Mouse (Mus musculus): ENCODE results near the gene Lsg1. TPM values are rescaled to one million over a fixed set of nuclear protein-coding genes. Genes with fewer than 3 reads are reported as not detected.

Lsg1 gene
- polyA plus RNA-seq, 1 experiment from 2014 or later: 49.3 TPM

- no peak overlapping the region for H3K9ac ChIP-seq (ENCODE audit: low read depth, low read length)
- ATAC-seq: no peak
- peaks cover 37% of the 10 kb centered on the region for H3K36me3 ChIP-seq (ENCODE audit: control insufficient read depth, insufficient read depth, low read length)
- H3K27me3 ChIP-seq (replicated peaks; ENCODE audit: control insufficient read depth, insufficient read depth, low read length): no peaks in the 10 kb centered on the region
- 93% methylated on average over 4 of the region's 4 CpGs for WGBS
- no peaks in the 10 kb centered on the region for H3K4me1 ChIP-seq (ENCODE audit: control insufficient read depth, insufficient read depth, low read length)
- H3K4me3 ChIP-seq (ENCODE audit: low read length): no peak overlapping the region
- no peak overlapping the region for H3K27ac ChIP-seq (ENCODE audit: low read length)
- H3K4me2 ChIP-seq (ENCODE audit: low read depth, low read length): no peak overlapping the region
- H3K9me3 ChIP-seq (ENCODE audit: control insufficient read depth, low read length): no peaks in the 10 kb centered on the region
Measured at GRCm38 (mm10) chr16:30570173-30570572, 17.2 kb downstream of the Lsg1 start.

GRCm38 (mm10) chr16:30565631-30566030 is 21.8 kb downstream of the Lsg1 start:
- Histone ChIP-seq H3K36me3 (ENCODE audit: control insufficient read depth, insufficient read depth, low read length) (peaks cover 31% of the 10 kb centered on the region), H3K4me1 (ENCODE audit: control insufficient read depth, insufficient read depth, low read length) (no peaks in the 10 kb centered on the region), H3K27ac (ENCODE audit: low read length) (no peak overlapping the region), H3K4me3 (ENCODE audit: low read length) (no peak overlapping the region), H3K9me3 (ENCODE audit: control insufficient read depth, low read length) (no peaks in the 10 kb centered on the region), H3K27me3 (replicated peaks; ENCODE audit: control insufficient read depth, insufficient read depth, low read length) (no peaks in the 10 kb centered on the region), H3K9ac (ENCODE audit: low read depth, low read length) (no peak overlapping the region), H3K4me2 (ENCODE audit: low read depth, low read length) (no peak overlapping the region)
- 81% methylated on average over 6 of the region's 6 CpGs for WGBS
- no peak for ATAC-seq

GRCm38 (mm10) chr16:30560601-30561000 is 26.8 kb downstream of the Lsg1 start:
- no peak overlapping the region for H3K9ac ChIP-seq (ENCODE audit: low read depth, low read length)
- H3K4me1 ChIP-seq (ENCODE audit: control insufficient read depth, insufficient read depth, low read length): 0 out of 2 replicates have a peak, but pooled peaks cover 2% of the 10 kb centered on the region
- no peaks in the 10 kb centered on the region for H3K27me3 ChIP-seq (replicated peaks; ENCODE audit: control insufficient read depth, insufficient read depth, low read length)
- H3K27ac ChIP-seq (ENCODE audit: low read length): no peak overlapping the region
- ATAC-seq: no peak
- no peak overlapping the region for H3K4me2 ChIP-seq (ENCODE audit: low read depth, low read length)
- WGBS: 97% methylated on average over 4 of the region's 4 CpGs
- H3K4me3 ChIP-seq (ENCODE audit: low read length): no peak overlapping the region
- peaks cover 2% of the 10 kb centered on the region; the same call in 1 of the 2 replicates for H3K9me3 ChIP-seq (ENCODE audit: control insufficient read depth, low read length)
- peaks cover 17% of the 10 kb centered on the region for H3K36me3 ChIP-seq (ENCODE audit: control insufficient read depth, insufficient read depth, low read length)

GRCm38 (mm10) chr16:30559312-30559992 is 27.9 kb downstream of the Lsg1 start:
- Histone ChIP-seq H3K9ac (ENCODE audit: low read depth, low read length) (no peak overlapping the region), H3K4me2 (ENCODE audit: low read depth, low read length) (no peak overlapping the region), H3K27ac (ENCODE audit: low read length) (peak overlapping the region; percentile 13; the same call in 1 of the 2 replicates), H3K27me3 (replicated peaks; ENCODE audit: control insufficient read depth, insufficient read depth, low read length) (no peaks in the 10 kb centered on the region), H3K36me3 (ENCODE audit: control insufficient read depth, insufficient read depth, low read length) (peaks cover 17% of the 10 kb centered on the region), H3K4me1 (ENCODE audit: control insufficient read depth, insufficient read depth, low read length) (0 out of 2 replicates have a peak, but pooled peaks cover 2% of the 10 kb centered on the region), H3K4me3 (ENCODE audit: low read length) (no peak overlapping the region), H3K9me3 (ENCODE audit: control insufficient read depth, low read length) (peaks cover 6% of the 10 kb centered on the region)
- WGBS: 69% methylated on average over 5 of the region's 5 CpGs
- ATAC-seq: peak; percentile 62

- H3K27me3 ChIP-seq (replicated peaks; ENCODE audit: control insufficient read depth, insufficient read depth, low read length): no peaks in the 10 kb centered on the region
- WGBS: 92% methylated on average over 8 of the region's 8 CpGs
- H3K4me3 ChIP-seq (ENCODE audit: low read length): no peak overlapping the region
- H3K9ac ChIP-seq (ENCODE audit: low read depth, low read length): no peak overlapping the region
- no peak overlapping the region for H3K4me2 ChIP-seq (ENCODE audit: low read depth, low read length)
- H3K36me3 ChIP-seq (ENCODE audit: control insufficient read depth, insufficient read depth, low read length): peaks cover 5% of the 10 kb centered on the region; the same call in 1 of the 2 replicates
- H3K9me3 ChIP-seq (ENCODE audit: control insufficient read depth, low read length): peaks cover 6% of the 10 kb centered on the region
- no peak for ATAC-seq
- H3K27ac ChIP-seq (ENCODE audit: low read length): no peak overlapping the region
- peaks cover 3% of the 10 kb centered on the region; the same call in 1 of the 2 replicates for H3K4me1 ChIP-seq (ENCODE audit: control insufficient read depth, insufficient read depth, low read length)
Measured at GRCm38 (mm10) chr16:30554109-30554508, 33.3 kb downstream of the Lsg1 start.

GRCm38 (mm10) chr16:30552621-30553338 is 34.6 kb downstream of the Lsg1 start:
- WGBS: 37% methylated on average over 11 of the region's 11 CpGs
- Histone ChIP-seq H3K36me3 (ENCODE audit: control insufficient read depth, insufficient read depth, low read length) (no peaks in the 10 kb centered on the region), H3K9me3 (ENCODE audit: control insufficient read depth, low read length) (peaks cover 6% of the 10 kb centered on the region), H3K27ac (ENCODE audit: low read length) (peak overlapping the region; percentile 69), H3K9ac (ENCODE audit: low read depth, low read length) (0 out of 2 replicates have a peak overlapping the region, but pooled peaks have one; percentile 38), H3K27me3 (replicated peaks; ENCODE audit: control insufficient read depth, insufficient read depth, low read length) (no peaks in the 10 kb centered on the region), H3K4me1 (ENCODE audit: control insufficient read depth, insufficient read depth, low read length) (peaks cover 3% of the 10 kb centered on the region; the same call in 1 of the 2 replicates), H3K4me2 (ENCODE audit: low read depth, low read length) (no peak overlapping the region), H3K4me3 (ENCODE audit: low read length) (no peak overlapping the region)
- peak; percentile 18; the same call in 1 of the 2 replicates for ATAC-seq

GRCm38 (mm10) chr16:30550748-30551192 is 36.6 kb downstream of the Lsg1 start, which contains the start of gene Tmem44:
Gene Tmem44, minus strand, starts transcription at chr16:30550842.
- Histone ChIP-seq H3K9me3 (ENCODE audit: control insufficient read depth, low read length) (peaks cover 6% of the 10 kb centered on the region), H3K4me2 (ENCODE audit: low read depth, low read length) (peak within 1 kb of the TSS; percentile 95), H3K4me3 (ENCODE audit: low read length) (peak within 1 kb of the TSS; percentile 80), H3K27me3 (replicated peaks; ENCODE audit: control insufficient read depth, insufficient read depth, low read length) (no peaks in the 10 kb centered on the region), H3K9ac (ENCODE audit: low read depth, low read length) (peak within 1 kb of the TSS; percentile 92), H3K4me1 (ENCODE audit: control insufficient read depth, insufficient read depth, low read length) (peaks cover 3% of the 10 kb centered on the region; the same call in 1 of the 2 replicates), H3K27ac (ENCODE audit: low read length) (no peak within 1 kb of the TSS), H3K36me3 (ENCODE audit: control insufficient read depth, insufficient read depth, low read length) (no peaks in the 10 kb centered on the region)
- 3% methylated on average over 14 of the region's 14 CpGs for WGBS
- peak; percentile 45; the same call in 1 of the 2 replicates for ATAC-seq

- H3K27ac ChIP-seq (ENCODE audit: low read length): no peak overlapping the region
- H3K4me3 ChIP-seq (ENCODE audit: low read length): peak overlapping the region; percentile 80
- ATAC-seq: peak; percentile 94
- peak overlapping the region; percentile 95 for H3K4me2 ChIP-seq (ENCODE audit: low read depth, low read length)
- no peaks in the 10 kb centered on the region for H3K27me3 ChIP-seq (replicated peaks; ENCODE audit: control insufficient read depth, insufficient read depth, low read length)
- H3K9ac ChIP-seq (ENCODE audit: low read depth, low read length): peak overlapping the region; percentile 92
- H3K9me3 ChIP-seq (ENCODE audit: control insufficient read depth, low read length): peaks cover under 1% of the 10 kb centered on the region; the same call in 1 of the 2 replicates
- under 1% methylated on average over 62 of the region's 63 CpGs for WGBS
- peaks cover 3% of the 10 kb centered on the region; the same call in 1 of the 2 replicates for H3K4me1 ChIP-seq (ENCODE audit: control insufficient read depth, insufficient read depth, low read length)
- H3K36me3 ChIP-seq (ENCODE audit: control insufficient read depth, insufficient read depth, low read length): no peaks in the 10 kb centered on the region
Measured at GRCm38 (mm10) chr16:30549966-30550747, 37.2 kb downstream of the Lsg1 start.

Measured in intestine, embryonic 16.5 days (tissue).